8 mouse cellular contexts compared by ENCODE assay signal in genomic region chr11:101259261-101259712, GRCm38 (mm10). TPM values are rescaled to one million over a fixed set of nuclear protein-coding genes. Genes with fewer than 3 reads are reported as not detected.
A peak's percentile ranks its signal among the peaks of the same experiment; 100 is the strongest.
DNase-seq lines count a peak whose midpoint lies in the region; ATAC-seq lines count a peak whose summit lies in the region.

No protein-coding gene starts in this region.

- 44% methylated on average over 6 of the region's 6 CpGs for WGBS in hindbrain, embryonic 10.5 days
- WGBS in hindbrain, embryonic 14.5 days, result 45% methylated on average over 6 of the region's 6 CpGs
- WGBS in kidney, embryonic 15.5 days, result 12% methylated on average over 6 of the region's 6 CpGs
- 16% methylated on average over 6 of the region's 6 CpGs for WGBS in limb, embryonic 15.5 days

- DNase-seq in hindbrain, embryonic 10.5 days (ENCODE audit: low spot score), result no peak
- no peak for DNase-seq in hindbrain, embryonic 14.5 days (ENCODE audit: low spot score)
- peak; percentile 71 to 79 for DNase-seq in right cerebral cortex, postnatal 36 days (ENCODE audit: low spot score in 2 of 2)
- no peak for DNase-seq in cerebellum, adult 11 months
- no peak for DNase-seq in adrenal gland, adult (ENCODE audit: inconsistent age in 2 of 2, low spot score in 1 of 2)

- no peak for ATAC-seq in hindbrain, embryonic 14.5 days (ENCODE audit: low FRiP score)
- ATAC-seq in erythroblast, adult 5-6 weeks (replicated peaks; ENCODE audit: low FRiP score, poor library complexity, severe bottlenecking), result peak; percentile 31; the same call in 1 of the 2 replicates
- ATAC-seq in kidney, embryonic 15.5 days (replicated peaks; ENCODE audit: low FRiP score), result peak; percentile 73
- ATAC-seq in limb, embryonic 15.5 days (ENCODE audit: insufficient number of reproducible peaks, low FRiP score, low TSS enrichment, low read depth), result 0 out of 2 replicates have a peak, but pooled peaks have one; percentile 0

- peaks cover 29% of the 10 kb centered on the region for H3K36me3 ChIP-seq in hindbrain, embryonic 10.5 days
- H3K36me3 ChIP-seq in hindbrain, embryonic 14.5 days (replicated peaks; ENCODE audit: control insufficient read depth, insufficient read depth), result 0 out of 2 replicates have a peak, but pooled peaks cover 10% of the 10 kb centered on the region
- peaks cover 25% of the 10 kb centered on the region for H3K36me3 ChIP-seq in kidney, embryonic 15.5 days
- peaks cover 19% of the 10 kb centered on the region; the same call in 1 of the 2 replicates for H3K36me3 ChIP-seq in limb, embryonic 15.5 days

- H3K27ac ChIP-seq in hindbrain, embryonic 10.5 days, result peak overlapping the region; percentile 85
- no peak overlapping the region for H3K27ac ChIP-seq in hindbrain, embryonic 14.5 days
- peak overlapping the region; percentile 97 for H3K27ac ChIP-seq in kidney, embryonic 15.5 days
- H3K27ac ChIP-seq in limb, embryonic 15.5 days, result peak overlapping the region; percentile 77

- peaks cover 61% of the 10 kb centered on the region for H3K4me1 ChIP-seq in hindbrain, embryonic 10.5 days (replicated peaks)
- peaks cover 31% of the 10 kb centered on the region; the same call in 1 of the 2 replicates for H3K4me1 ChIP-seq in hindbrain, embryonic 14.5 days (replicated peaks; ENCODE audit: control insufficient read depth, insufficient read depth, low read length)
- H3K4me1 ChIP-seq in kidney, embryonic 15.5 days, result peaks cover 75% of the 10 kb centered on the region
- H3K4me1 ChIP-seq in limb, embryonic 15.5 days, result peaks cover 58% of the 10 kb centered on the region

- H3K4me2 ChIP-seq in hindbrain, embryonic 14.5 days (replicated peaks), result no peak overlapping the region
- H3K4me2 ChIP-seq in kidney, embryonic 15.5 days, result peak overlapping the region; percentile 93
- peak overlapping the region; percentile 97 for H3K4me2 ChIP-seq in limb, embryonic 15.5 days

- peak overlapping the region; percentile 66 for H3K4me3 ChIP-seq in hindbrain, embryonic 10.5 days
- H3K4me3 ChIP-seq in hindbrain, embryonic 14.5 days (replicated peaks; ENCODE audit: low read length), result no peak overlapping the region
- H3K4me3 ChIP-seq in kidney, embryonic 15.5 days (replicated peaks), result peak overlapping the region; percentile 68
- peak overlapping the region; percentile 58; the same call in 1 of the 2 replicates for H3K4me3 ChIP-seq in limb, embryonic 15.5 days

- no peak overlapping the region for H3K9ac ChIP-seq in hindbrain, embryonic 14.5 days
- H3K9ac ChIP-seq in kidney, embryonic 15.5 days, result peak overlapping the region; percentile 78
- no peak overlapping the region for H3K9ac ChIP-seq in limb, embryonic 15.5 days

- no peaks in the 10 kb centered on the region for H3K9me3 ChIP-seq in hindbrain, embryonic 10.5 days
- H3K9me3 ChIP-seq in hindbrain, embryonic 14.5 days (ENCODE audit: control insufficient read depth, low read length), result no peaks in the 10 kb centered on the region
- no peaks in the 10 kb centered on the region for H3K9me3 ChIP-seq in kidney, embryonic 15.5 days (replicated peaks)
- no peaks in the 10 kb centered on the region for H3K9me3 ChIP-seq in limb, embryonic 15.5 days

- H3K27me3 ChIP-seq in hindbrain, embryonic 10.5 days (ENCODE audit: insufficient read depth, poor library complexity, severe bottlenecking), result peaks cover 36% of the 10 kb centered on the region
- peaks cover 41% of the 10 kb centered on the region for H3K27me3 ChIP-seq in hindbrain, embryonic 14.5 days (ENCODE audit: control insufficient read depth, insufficient read depth, low read length)
- H3K27me3 ChIP-seq in kidney, embryonic 15.5 days, result peaks cover 17% of the 10 kb centered on the region
- H3K27me3 ChIP-seq in limb, embryonic 15.5 days, result peaks cover 25% of the 10 kb centered on the region

RNA-seq across cellular contexts. Expression of gene Wnk4, which starts 1.1 kb away (rescaled TPM):
- polyA plus RNA-seq in hindbrain, embryonic 10.5 days (2016; fragmentation: Nextera tagmentation; extraction: Ambion mirVana), result 6.7 and 7.6 TPM in 2 replicates
- polyA plus RNA-seq in hindbrain, embryonic 14.5 days (2014; fragmentation: Nextera tagmentation; extraction: Ambion mirVana), result 5.3 and 6.0 TPM in 2 replicates
- total RNA-seq in erythroblast, adult 5-6 weeks (2015; ENCODE audit: low replicate concordance), result 2.3 and 17.7 TPM in 2 replicates
- total RNA-seq in erythroblast, adult 5-6 weeks (2017; ENCODE audit: low replicate concordance), result 1.5 and 6.0 TPM in 2 replicates
- polyA plus RNA-seq in kidney, embryonic 15.5 days (2015; fragmentation: Nextera tagmentation; extraction: Ambion mirVana), result 25.5 and 27.2 TPM in 2 replicates
- 7.9 and 9.9 TPM in 2 replicates for polyA plus RNA-seq in limb, embryonic 15.5 days (2015; fragmentation: Nextera tagmentation; extraction: Ambion mirVana)

RNA-seq across cellular contexts. Expression of gene Vps25, which starts 5.8 kb away (rescaled TPM):
- 135 TPM in 2 replicates for polyA plus RNA-seq in hindbrain, embryonic 10.5 days (2016; fragmentation: Nextera tagmentation; extraction: Ambion mirVana)
- 122 and 133 TPM in 2 replicates for polyA plus RNA-seq in hindbrain, embryonic 14.5 days (2014; fragmentation: Nextera tagmentation; extraction: Ambion mirVana)
- total RNA-seq in erythroblast, adult 5-6 weeks (2015; ENCODE audit: low replicate concordance), result 83.8 and 91.5 TPM in 2 replicates
- total RNA-seq in erythroblast, adult 5-6 weeks (2017; ENCODE audit: low replicate concordance), result 25.0 and 31.3 TPM in 2 replicates
- 135 and 147 TPM in 2 replicates for polyA plus RNA-seq in kidney, embryonic 15.5 days (2015; fragmentation: Nextera tagmentation; extraction: Ambion mirVana)
- polyA plus RNA-seq in limb, embryonic 15.5 days (2015; fragmentation: Nextera tagmentation; extraction: Ambion mirVana), result 112 and 120 TPM in 2 replicates

RNA-seq across cellular contexts. Expression of gene Ramp2, which starts 13.5 kb away (rescaled TPM):
- polyA plus RNA-seq in hindbrain, embryonic 10.5 days (2016; fragmentation: Nextera tagmentation; extraction: Ambion mirVana), result 63.9 and 72.3 TPM in 2 replicates
- polyA plus RNA-seq in hindbrain, embryonic 14.5 days (2014; fragmentation: Nextera tagmentation; extraction: Ambion mirVana), result 102 and 117 TPM in 2 replicates
- total RNA-seq in erythroblast, adult 5-6 weeks (2015; ENCODE audit: low replicate concordance), result 2.7 TPM in 1 of 2 replicates, not detected in the other
- total RNA-seq in erythroblast, adult 5-6 weeks (2017; ENCODE audit: low replicate concordance), result not detected in 2 replicates
- 220 and 232 TPM in 2 replicates for polyA plus RNA-seq in kidney, embryonic 15.5 days (2015; fragmentation: Nextera tagmentation; extraction: Ambion mirVana)
- 99.6 and 110 TPM in 2 replicates for polyA plus RNA-seq in limb, embryonic 15.5 days (2015; fragmentation: Nextera tagmentation; extraction: Ambion mirVana)

RNA-seq across cellular contexts. Expression of gene Cntd1, which starts 19.5 kb away (rescaled TPM):
- polyA plus RNA-seq in hindbrain, embryonic 10.5 days (2016; fragmentation: Nextera tagmentation; extraction: Ambion mirVana), result 0.95 and 1.9 TPM in 2 replicates
- 0.42 and 0.91 TPM in 2 replicates for polyA plus RNA-seq in hindbrain, embryonic 14.5 days (2014; fragmentation: Nextera tagmentation; extraction: Ambion mirVana)
- total RNA-seq in erythroblast, adult 5-6 weeks (2015; ENCODE audit: low replicate concordance), result 0.96 TPM in 1 of 2 replicates, not detected in the other
- total RNA-seq in erythroblast, adult 5-6 weeks (2017; ENCODE audit: low replicate concordance), result 2.2 and 5.4 TPM in 2 replicates
- polyA plus RNA-seq in kidney, embryonic 15.5 days (2015; fragmentation: Nextera tagmentation; extraction: Ambion mirVana), result 1.6 and 3.1 TPM in 2 replicates
- 0.70 and 1.3 TPM in 2 replicates for polyA plus RNA-seq in limb, embryonic 15.5 days (2015; fragmentation: Nextera tagmentation; extraction: Ambion mirVana)

RNA-seq across cellular contexts. Expression of gene Coa3, which starts 19.6 kb away (rescaled TPM):
- 227 and 244 TPM in 2 replicates for polyA plus RNA-seq in hindbrain, embryonic 10.5 days (2016; fragmentation: Nextera tagmentation; extraction: Ambion mirVana)
- polyA plus RNA-seq in hindbrain, embryonic 14.5 days (2014; fragmentation: Nextera tagmentation; extraction: Ambion mirVana), result 242 and 256 TPM in 2 replicates
- total RNA-seq in erythroblast, adult 5-6 weeks (2015; ENCODE audit: low replicate concordance), result 12.3 and 29.8 TPM in 2 replicates
- total RNA-seq in erythroblast, adult 5-6 weeks (2017; ENCODE audit: low replicate concordance), result 5.3 and 10.6 TPM in 2 replicates
- polyA plus RNA-seq in kidney, embryonic 15.5 days (2015; fragmentation: Nextera tagmentation; extraction: Ambion mirVana), result 185 and 195 TPM in 2 replicates
- 148 and 154 TPM in 2 replicates for polyA plus RNA-seq in limb, embryonic 15.5 days (2015; fragmentation: Nextera tagmentation; extraction: Ambion mirVana)

Comparison
In these comparisons a context has a peak if more than half of its experiments do, and no peak if none do; other contexts are left out.
1. DNase-seq: peak in right cerebral cortex, postnatal 36 days (2 of 2); none in hindbrain, embryonic 10.5 days (single experiment), hindbrain, embryonic 14.5 days (single experiment), cerebellum, adult 11 months (single experiment) and adrenal gland, adult (0 of 2).